Mouse (Mus musculus): ENCODE measurements around the gene Pcnx3. TPM values are rescaled to one million over a fixed set of nuclear protein-coding genes. Genes with fewer than 3 reads are reported as not detected.

Gene Pcnx3
- total and polyA plus RNA-seq, 2 experiments from 2014 or later = 17.2 to 97.0 TPM

DNA sequence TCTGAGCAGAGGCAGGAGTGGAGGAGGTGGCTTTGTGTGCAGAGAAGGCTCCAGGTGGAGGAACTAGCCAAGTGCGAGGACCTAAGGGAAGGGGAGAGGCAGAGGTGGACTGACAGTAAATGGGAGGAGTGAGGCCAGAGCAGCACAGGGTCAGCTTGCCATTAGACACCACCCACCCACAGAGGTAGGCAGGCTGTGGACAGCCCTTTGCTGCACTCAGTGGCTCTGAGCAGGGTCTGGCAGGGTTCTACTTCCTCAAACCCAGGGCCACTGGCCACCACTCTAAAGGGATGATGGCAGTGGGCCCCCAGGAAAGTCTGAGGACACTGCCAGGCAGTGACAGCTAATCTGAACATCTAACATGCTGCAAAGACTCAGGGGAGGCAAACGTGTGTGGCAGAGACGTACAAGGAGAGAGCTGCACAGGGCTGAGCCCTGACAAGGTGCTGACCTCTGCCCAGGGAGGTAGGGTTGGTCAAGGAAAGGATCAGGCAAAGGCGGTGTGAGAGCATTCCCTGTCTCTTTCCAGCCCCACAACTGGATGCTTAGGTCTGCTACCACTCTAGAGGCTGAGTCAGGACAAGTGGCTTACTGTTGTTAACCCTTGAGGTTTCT is 35.3 kb upstream of the Pcnx3 start:
- Histone ChIP-seq H3K4me2 (ENCODE audit: low read depth, low read length) (0 out of 2 replicates have a peak overlapping the region, but pooled peaks have one; percentile 96), H3K9me3 (ENCODE audit: low read length) (no peaks in the 10 kb centered on the region), H3K9ac (replicated peaks; ENCODE audit: low read length) (no peak overlapping the region), H3K4me3 (ENCODE audit: low read length) (no peak overlapping the region), H3K27ac (no peak overlapping the region), H3K36me3 (ENCODE audit: insufficient read depth, low read length) (peaks cover 27% of the 10 kb centered on the region), H3K4me1 (ENCODE audit: insufficient read depth, low read length) (peaks cover 20% of the 10 kb centered on the region), H3K27me3 (ENCODE audit: insufficient read depth, low read length) (no peaks in the 10 kb centered on the region)
- ATAC-seq = no peak
- no peak for TF ChIP-seq CTCF (IDR thresholded peaks at IDR 0.05; ENCODE audit: low read depth)
- DNase-seq (ENCODE audit: low spot score) = no peak
- WGBS = 74% methylated on average over 4 of the region's 4 CpGs

DNA sequence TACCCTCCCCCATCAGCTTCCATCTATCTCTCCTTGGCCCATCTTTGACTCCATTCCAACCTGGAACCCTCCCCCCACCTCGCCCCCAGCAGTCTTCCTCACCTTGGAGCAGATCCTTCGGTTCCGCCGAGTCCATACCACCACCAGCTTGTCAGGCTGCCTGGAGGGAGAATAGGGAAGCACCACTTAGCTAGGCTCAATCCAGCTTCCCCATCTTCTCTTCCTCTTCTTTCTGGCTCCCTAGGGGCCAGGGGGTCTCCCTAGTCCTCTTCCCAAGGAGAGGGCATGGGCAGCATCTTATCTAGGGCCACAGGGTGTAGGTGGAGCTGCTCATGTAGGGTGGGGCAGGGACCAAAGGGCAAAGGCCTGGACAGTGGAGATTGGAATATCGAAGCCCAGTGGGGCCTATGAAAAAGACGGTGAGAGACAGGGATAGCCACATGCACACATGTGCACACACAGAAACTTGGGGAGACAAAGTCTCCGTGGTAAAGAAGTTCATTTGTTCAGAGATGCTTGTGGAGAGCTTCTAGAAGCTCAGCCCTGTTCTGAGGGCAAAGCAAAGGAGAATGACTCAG is 34.2 kb upstream of the Pcnx3 start:
- no peak for TF ChIP-seq CTCF (IDR thresholded peaks at IDR 0.05; ENCODE audit: low read depth)
- Histone ChIP-seq H3K27me3 (ENCODE audit: insufficient read depth, low read length) (no peaks in the 10 kb centered on the region), H3K4me1 (ENCODE audit: insufficient read depth, low read length) (peaks cover 20% of the 10 kb centered on the region), H3K27ac (no peak overlapping the region), H3K4me3 (ENCODE audit: low read length) (no peak overlapping the region), H3K4me2 (ENCODE audit: low read depth, low read length) (no peak overlapping the region), H3K36me3 (ENCODE audit: insufficient read depth, low read length) (peaks cover 31% of the 10 kb centered on the region), H3K9ac (replicated peaks; ENCODE audit: low read length) (no peak overlapping the region), H3K9me3 (ENCODE audit: low read length) (no peaks in the 10 kb centered on the region)
- ATAC-seq (no peak), DNase-seq (ENCODE audit: low spot score) (no peak)
- WGBS = 94% methylated on average over 7 of the region's 7 CpGs

DNA sequence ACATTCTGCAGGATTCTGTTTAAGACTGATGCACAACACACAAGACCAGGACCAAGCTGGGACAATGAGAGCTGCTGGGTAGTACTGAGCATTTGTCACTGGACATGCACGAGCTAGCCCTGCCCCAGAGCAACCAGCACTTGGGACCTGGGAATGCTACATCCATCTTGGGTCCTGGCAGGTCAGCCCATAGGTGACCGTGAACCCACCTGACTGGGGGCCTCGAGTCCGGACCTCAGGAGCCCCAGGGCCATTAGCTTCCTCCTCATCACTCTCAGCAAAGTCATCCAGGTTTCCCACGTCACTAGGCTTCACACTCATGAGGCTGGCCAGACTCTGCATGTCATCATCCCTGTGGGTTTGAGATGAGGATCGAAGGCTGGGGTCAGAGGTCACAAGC is 32.5 kb upstream of the Pcnx3 start:
- no peak overlapping the region for H3K4me3 ChIP-seq (ENCODE audit: low read length)
- H3K36me3 ChIP-seq (ENCODE audit: insufficient read depth, low read length) = peaks cover 31% of the 10 kb centered on the region
- no peak for TF ChIP-seq CTCF (IDR thresholded peaks at IDR 0.05; ENCODE audit: low read depth)
- no peak overlapping the region for H3K9ac ChIP-seq (replicated peaks; ENCODE audit: low read length)
- 82% methylated on average over 6 of the region's 6 CpGs for whole genome bisulfite sequencing
- no peak overlapping the region for H3K4me2 ChIP-seq (ENCODE audit: low read depth, low read length)
- H3K27me3 ChIP-seq (ENCODE audit: insufficient read depth, low read length) = no peaks in the 10 kb centered on the region
- H3K4me1 ChIP-seq (ENCODE audit: insufficient read depth, low read length) = peaks cover 16% of the 10 kb centered on the region; the same call in 1 of the 2 replicates
- DNase-seq (ENCODE audit: low spot score) (no peak), ATAC-seq (no peak)
- no peak overlapping the region for H3K27ac ChIP-seq
- no peaks in the 10 kb centered on the region for H3K9me3 ChIP-seq (ENCODE audit: low read length)

DNA sequence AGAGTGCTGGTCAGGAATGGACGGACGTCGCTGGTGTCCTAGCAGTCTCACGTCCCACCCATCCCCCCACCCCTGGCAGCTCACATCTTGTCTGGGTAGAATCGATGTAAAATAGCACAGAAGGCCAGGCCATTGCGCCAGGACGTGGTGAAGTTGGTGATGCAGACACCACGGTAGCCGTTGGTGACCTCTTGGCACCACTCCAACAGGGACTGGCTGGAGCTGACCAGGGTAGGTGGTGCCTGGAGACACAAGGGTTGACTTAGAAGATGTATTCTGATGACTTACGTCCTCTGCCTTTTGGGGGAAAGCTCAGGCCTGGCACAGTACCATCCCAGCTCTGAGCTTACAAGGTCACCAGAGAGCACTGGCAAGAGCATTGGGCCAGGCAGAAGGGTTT is 28.2 kb upstream of the Pcnx3 start:
- H3K4me3 ChIP-seq (ENCODE audit: low read length) = peak overlapping the region; percentile 41; the same call in 1 of the 2 replicates
- DNase-seq (ENCODE audit: low spot score) = peak; percentile 34
- 36% methylated on average over 10 of the region's 10 CpGs for WGBS

DNA sequence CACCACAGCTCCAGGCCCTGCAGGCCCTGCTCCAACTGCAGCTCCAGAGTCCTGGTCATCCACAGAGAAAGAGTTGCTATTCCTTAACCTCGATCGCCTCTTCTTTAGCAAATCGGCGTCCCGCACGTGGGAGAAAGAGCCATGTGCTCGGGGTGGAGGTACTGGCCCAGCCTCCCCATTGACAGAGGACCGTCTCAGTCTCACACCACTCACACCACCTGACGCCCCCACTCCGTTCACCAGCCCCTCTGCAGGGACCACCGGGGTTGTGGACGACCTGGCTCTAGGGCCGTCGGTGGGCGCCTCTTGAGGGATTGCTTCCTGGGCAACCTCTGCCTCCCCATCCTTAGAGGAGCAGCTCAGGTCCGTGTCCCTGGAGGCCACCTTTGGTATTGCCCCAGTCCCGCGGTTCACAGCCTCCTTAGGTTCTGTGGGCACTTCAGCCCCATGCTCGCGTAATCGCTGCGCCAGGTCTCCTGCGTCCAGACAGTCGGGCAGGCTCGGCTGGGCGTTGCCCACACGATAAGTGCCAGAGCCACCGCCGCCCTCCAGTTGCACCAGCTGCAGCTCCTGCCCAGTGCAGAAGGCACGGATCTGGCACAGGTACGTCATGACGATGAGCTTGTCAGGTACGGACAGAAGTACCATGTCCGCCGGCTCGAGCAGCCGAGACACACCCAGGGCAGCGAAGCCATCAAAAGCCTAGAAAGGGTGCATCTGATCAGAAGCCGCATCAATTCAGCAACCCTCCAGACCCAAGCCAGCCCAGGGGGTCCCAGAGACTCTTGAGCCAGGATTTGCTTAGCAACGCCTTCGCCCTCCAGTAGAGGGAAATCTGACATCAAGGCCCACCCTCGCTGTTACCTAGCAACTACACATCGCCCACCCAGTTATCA is 27.3 kb upstream of the Pcnx3 start:
- TF ChIP-seq CTCF (IDR thresholded peaks at IDR 0.05; ENCODE audit: low read depth) = peak; percentile 65
- H3K36me3 ChIP-seq (ENCODE audit: insufficient read depth, low read length) = peaks cover 24% of the 10 kb centered on the region
- H3K9me3 ChIP-seq (ENCODE audit: low read length) = no peaks in the 10 kb centered on the region
- ATAC-seq (peak; percentile 76), DNase-seq (ENCODE audit: low spot score) (peak; percentile 83)
- no peaks in the 10 kb centered on the region for H3K27me3 ChIP-seq (ENCODE audit: insufficient read depth, low read length)
- peak overlapping the region; percentile 41 for H3K4me3 ChIP-seq (ENCODE audit: low read length)
- H3K4me2 ChIP-seq (ENCODE audit: low read depth, low read length) = peak overlapping the region; percentile 53
- H3K4me1 ChIP-seq (ENCODE audit: insufficient read depth, low read length) = peaks cover 10% of the 10 kb centered on the region
- peak overlapping the region; percentile 72; the same call in 1 of the 2 replicates for H3K27ac ChIP-seq
- peak overlapping the region; percentile 59 for H3K9ac ChIP-seq (replicated peaks; ENCODE audit: low read length)
- WGBS = 14% methylated on average over 43 of the region's 43 CpGs

More for the DNA sequence above, 28.2 kb upstream of the Pcnx3 start:
- peak overlapping the region; percentile 53 for H3K4me2 ChIP-seq (ENCODE audit: low read depth, low read length)
- H3K27me3 ChIP-seq (ENCODE audit: insufficient read depth, low read length) = no peaks in the 10 kb centered on the region
- H3K9me3 ChIP-seq (ENCODE audit: low read length) = no peaks in the 10 kb centered on the region
- TF ChIP-seq CTCF (IDR thresholded peaks at IDR 0.05; ENCODE audit: low read depth) = no peak
- H3K9ac ChIP-seq (replicated peaks; ENCODE audit: low read length) = 0 out of 2 replicates have a peak overlapping the region, but pooled peaks have one; percentile 2
- H3K36me3 ChIP-seq (ENCODE audit: insufficient read depth, low read length) = peaks cover 31% of the 10 kb centered on the region
- peaks cover 10% of the 10 kb centered on the region for H3K4me1 ChIP-seq (ENCODE audit: insufficient read depth, low read length)
- H3K27ac ChIP-seq = peak overlapping the region; percentile 72
- ATAC-seq = 0 out of 2 replicates have a peak, but pooled peaks have one; percentile 6

DNA sequence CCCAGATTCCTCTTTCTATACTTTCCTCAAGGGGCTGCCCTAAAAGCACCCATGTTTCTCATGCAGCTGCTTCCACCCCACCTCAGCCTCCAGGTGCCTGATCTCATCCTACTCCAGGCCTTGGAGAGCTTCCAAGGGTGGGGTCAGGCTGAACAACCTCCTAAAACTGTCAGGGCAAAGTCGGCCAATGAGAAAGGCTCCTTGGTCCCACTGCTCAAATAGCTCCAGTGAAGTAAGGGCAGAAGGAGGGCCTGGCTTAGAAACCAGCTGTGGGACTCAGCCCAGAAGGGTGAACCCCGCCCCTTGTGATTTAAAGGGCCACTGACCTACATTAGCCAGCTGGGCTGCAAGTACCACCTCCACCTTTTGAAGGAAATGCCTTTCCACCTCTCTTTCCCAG is 25.0 kb upstream of the Pcnx3 start:
- Histone ChIP-seq H3K36me3 (ENCODE audit: insufficient read depth, low read length) (peaks cover 4% of the 10 kb centered on the region), H3K4me1 (ENCODE audit: insufficient read depth, low read length) (peaks cover 10% of the 10 kb centered on the region), H3K27me3 (ENCODE audit: insufficient read depth, low read length) (no peaks in the 10 kb centered on the region), H3K9me3 (ENCODE audit: low read length) (no peaks in the 10 kb centered on the region), H3K4me3 (ENCODE audit: low read length) (peak overlapping the region; percentile 18), H3K4me2 (ENCODE audit: low read depth, low read length) (peak overlapping the region; percentile 53), H3K27ac (no peak overlapping the region), H3K9ac (replicated peaks; ENCODE audit: low read length) (0 out of 2 replicates have a peak overlapping the region, but pooled peaks have one; percentile 17)
- DNase-seq (ENCODE audit: low spot score) (no peak), ATAC-seq (no peak)
- WGBS = 18% methylated on average over 2 of the region's 2 CpGs
- TF ChIP-seq CTCF (IDR thresholded peaks at IDR 0.05; ENCODE audit: low read depth) = no peak
